Mouse (Mus musculus): ENCODE measurements around the gene Thap8.

Thap8 gene

GRCm38 (mm10) chr7:30315559-30316529 is 36.0 kb downstream of the Thap8 start:
- DNase-seq (ENCODE audit: low spot score), result no peak

DNA sequence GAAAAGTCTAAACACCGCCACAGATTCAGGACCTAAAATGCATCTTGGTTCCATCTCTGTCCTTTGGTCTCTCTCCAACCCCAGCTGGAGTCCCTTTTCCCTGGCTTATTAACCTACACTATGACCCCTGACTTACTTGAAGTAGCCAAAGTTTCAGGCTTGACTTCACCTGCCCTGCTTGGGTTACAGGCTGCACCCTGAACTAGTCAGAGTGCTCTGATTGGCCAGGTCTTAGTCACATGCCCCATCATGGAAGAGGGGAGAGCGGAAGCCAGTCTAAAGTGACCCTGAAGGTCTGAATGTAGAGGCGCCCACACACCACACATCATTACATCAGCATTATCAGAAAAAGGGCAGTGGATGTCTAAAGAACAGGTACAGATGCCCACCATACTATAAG is 38.2 kb downstream of the Thap8 start:
- DNase-seq (ENCODE audit: low spot score), result no peak

- no peak for DNase-seq (ENCODE audit: low spot score)
Measured at GRCm38 (mm10) chr7:30320946-30321345, 41.1 kb downstream of the Thap8 start.

- DNase-seq (ENCODE audit: low spot score), result peak; percentile 87
Measured at GRCm38 (mm10) chr7:30321539-30322284, 41.8 kb downstream of the Thap8 start, which contains the start of gene E130208F15Rik. E130208F15Rik (plus strand) TSS chr7:30321740.

- DNase-seq (ENCODE audit: low spot score), result peak; percentile 96
Measured at GRCm38 (mm10) chr7:30322285-30322667, 42.4 kb downstream of the Thap8 start.

DNA sequence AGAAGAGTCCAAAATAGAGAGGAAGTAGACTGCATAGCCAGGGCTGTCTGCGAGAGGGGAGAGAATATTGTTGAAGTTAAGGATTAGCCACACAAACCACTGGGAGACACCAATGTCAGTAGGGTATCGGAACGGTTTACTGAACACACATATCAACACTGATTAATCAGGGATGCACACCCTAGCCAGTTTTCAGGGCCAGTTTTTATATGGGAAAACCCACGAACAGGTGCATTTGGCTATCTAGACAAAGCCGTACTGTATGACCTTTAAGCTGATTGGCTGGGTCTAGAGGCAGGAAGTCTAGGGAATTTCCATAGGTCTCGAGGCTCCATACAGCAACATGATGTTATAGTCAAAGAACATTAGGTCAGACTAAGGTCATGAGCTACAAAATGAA is 43.0 kb downstream of the Thap8 start:
- DNase-seq (ENCODE audit: low spot score), result peak; percentile 61

DNA sequence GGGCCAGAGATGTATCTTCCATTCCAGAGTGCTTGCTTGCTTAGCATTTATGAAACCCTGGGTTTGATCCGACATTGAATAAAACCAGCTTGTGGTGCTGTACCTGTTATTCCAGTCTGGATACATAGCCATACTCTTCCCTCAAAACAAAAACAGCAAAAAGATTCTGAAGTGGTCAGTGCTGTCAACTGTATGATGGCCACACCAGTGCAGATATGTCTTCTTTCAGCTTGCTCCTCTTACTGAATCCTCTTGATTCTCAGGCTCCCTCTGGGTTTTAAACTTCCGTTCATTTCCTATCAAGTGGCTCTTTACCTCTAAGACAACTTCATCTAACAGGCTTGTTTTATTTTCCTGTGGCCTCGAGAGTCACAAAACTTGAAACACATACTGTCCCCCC is 43.9 kb downstream of the Thap8 start, which contains the start of gene Sdhaf1:
TSS of gene Sdhaf1 (minus strand) at position 101 of the 400 bp plus-strand sequence.
- no peak for DNase-seq (ENCODE audit: low spot score)

DNA sequence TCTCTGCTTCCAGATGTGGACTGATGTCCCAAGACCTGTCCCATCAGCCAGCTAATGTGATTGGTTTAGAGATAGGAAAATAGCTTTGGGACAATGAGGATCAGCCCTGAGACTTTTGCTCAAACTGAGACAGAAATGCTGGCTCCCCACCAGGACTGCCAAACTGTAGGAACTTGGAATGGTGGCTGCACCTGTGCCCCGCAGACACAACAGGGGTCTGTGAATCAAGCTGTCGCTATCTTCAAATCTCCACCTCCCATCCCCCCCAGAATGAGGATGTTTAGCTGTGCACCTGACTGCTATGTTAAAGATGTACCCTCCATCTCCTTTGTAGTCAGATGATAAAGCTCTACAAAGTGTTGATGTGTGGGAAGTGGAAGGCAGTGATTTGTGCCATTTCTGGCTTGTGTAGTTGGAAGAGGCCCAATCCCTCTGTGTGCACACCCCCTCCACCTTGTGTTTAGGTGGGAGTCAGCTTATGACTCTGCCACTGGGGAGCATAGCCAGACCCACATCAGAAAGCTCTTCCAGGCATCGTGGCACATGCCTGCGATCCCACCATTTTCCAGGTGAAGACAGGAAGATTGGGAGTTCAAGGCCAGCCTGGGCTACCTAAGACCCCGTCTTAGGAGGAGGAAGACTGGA is 44.5 kb downstream of the Thap8 start:
- no peak for DNase-seq (ENCODE audit: low spot score)

GRCm38 (mm10) chr7:30325364-30325763 is 45.5 kb downstream of the Thap8 start:
- DNase-seq (ENCODE audit: low spot score), result peak; percentile 76

GRCm38 (mm10) chr7:30326427-30326826 is 46.5 kb downstream of the Thap8 start:
- DNase-seq (ENCODE audit: low spot score), result no peak

DNA sequence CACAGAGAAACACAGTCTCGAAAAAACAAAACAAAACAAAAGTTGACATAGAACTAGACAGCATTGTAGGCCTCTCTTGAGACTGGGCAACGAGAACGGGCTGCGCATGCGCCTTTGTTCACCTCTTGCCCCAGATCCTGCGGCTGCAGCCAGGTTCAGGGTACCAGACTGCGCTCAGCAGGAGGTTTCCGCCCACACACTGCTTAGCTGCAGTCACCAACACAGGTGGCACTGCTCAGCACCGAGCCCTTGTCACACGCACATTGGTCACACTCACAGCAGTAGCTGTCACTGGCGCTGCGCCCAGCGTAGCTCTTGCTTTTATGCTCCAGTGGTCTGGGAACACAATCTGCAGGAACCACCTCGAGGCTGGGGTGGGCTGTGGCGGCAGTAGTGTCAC is 47.2 kb downstream of the Thap8 start:
- no peak for DNase-seq (ENCODE audit: low spot score)

GRCm38 (mm10) chr7:30328379-30328778 is 48.5 kb downstream of the Thap8 start:
- DNase-seq (ENCODE audit: low spot score), result no peak

DNA sequence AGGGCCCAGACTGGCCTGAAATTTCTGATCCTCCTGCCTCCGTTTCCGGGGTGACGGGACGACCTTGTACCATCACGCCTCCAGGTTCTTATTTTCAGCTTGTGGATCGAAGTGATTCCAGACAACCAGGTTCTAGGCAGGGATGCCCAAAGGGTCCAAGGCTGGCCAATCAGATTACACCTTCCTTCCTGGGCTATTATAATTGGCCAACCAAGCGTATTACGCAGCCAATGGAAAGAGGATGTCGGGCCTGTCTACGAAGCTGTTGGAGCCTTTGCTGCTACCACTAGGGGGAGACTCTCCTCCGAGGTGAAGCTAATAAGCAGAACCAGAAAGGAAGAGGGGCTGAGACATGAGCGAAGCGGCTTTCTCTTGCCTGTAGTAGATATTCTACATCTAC is 52.0 kb downstream of the Thap8 start:
- peak; percentile 87 for DNase-seq (ENCODE audit: low spot score)

DNA sequence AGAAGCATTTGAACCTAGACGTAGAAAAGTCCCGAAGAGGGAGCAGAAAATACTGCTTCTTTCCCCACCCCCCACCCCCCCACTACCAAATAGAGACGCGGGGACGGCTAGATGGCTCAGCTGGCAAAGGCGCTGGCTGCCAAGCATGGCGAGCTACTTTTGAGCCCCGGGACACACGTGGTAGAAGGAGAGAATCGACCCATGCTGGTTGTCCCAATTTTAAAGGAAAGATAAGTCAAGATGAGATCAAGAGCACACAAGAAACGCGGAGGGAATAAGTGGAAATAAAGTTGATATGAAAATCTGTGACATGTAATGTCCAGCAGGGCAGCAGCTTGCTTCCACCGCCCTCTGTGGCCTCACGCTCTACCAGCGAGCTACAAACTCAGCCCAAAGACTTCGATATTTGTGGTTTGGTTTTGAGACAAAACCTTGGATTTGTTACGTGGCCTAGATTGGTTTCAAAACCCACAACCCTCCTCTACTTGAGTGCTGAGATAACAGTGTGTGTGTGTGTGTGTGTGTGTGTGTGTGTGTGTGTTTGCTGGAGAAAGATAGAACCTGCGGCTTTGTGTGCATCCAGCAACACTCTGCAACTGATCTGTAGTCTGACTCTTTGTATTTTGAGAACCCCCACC is 52.8 kb downstream of the Thap8 start:
- DNase-seq (ENCODE audit: low spot score), result peak; percentile 22

GRCm38 (mm10) chr7:30333436-30333835 is 53.5 kb downstream of the Thap8 start:
- DNase-seq (ENCODE audit: low spot score), result peak; percentile 15

GRCm38 (mm10) chr7:30334563-30334962 is 54.7 kb downstream of the Thap8 start:
- no peak for DNase-seq (ENCODE audit: low spot score)

DNA sequence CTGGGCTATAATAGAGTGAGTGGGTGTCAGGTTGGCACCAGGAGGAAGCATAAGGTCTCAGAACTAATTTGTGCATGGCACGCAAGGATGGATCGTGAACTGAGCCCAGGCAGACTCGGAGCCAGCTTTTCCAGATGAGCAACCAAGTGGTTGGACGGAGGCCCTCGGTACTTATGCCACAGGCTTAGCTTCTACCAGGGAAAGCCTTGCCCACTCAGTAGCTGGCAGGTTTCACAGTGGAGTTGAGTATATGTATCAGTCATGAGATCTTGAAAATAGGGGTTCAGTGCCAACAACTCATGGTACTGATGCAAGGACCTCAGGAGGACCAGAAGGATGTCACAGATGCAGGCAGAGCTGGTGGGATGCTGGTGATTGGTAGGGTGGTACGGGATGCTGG is 55.8 kb downstream of the Thap8 start:
- no peak for DNase-seq (ENCODE audit: low spot score)

- peak; percentile 65 for DNase-seq (ENCODE audit: low spot score)
Measured at GRCm38 (mm10) chr7:30336384-30336783, 56.5 kb downstream of the Thap8 start.

DNA sequence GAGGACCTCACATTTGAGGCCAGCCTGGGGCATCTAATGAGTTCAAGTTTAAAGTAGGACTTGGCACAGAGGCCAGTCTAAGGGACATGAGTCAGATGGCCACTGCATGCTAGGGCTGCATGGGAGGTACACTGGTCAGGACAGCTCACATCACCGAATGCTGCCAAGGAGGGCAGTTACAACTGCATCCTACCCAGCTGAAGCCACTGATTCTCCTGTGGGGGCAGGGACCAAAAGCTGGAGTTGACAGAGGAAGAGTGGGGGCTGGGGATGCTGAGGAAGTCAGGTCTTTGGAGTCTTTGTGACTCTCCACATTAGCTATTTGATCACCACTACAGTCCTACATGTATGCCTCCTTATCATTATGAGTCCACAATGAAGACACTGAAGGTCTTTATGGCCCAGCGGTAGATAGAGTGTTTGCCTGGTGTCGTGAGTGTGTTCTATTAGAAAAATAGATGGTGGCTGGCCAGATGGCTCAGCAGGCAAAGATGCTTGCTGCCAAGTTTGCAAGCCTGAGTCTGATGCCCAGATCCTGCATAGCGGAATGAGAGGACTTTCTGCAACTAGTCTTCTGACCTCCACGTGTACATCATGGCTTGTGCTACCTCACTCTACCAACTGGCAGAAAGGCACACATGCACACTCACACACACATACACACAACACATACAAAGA is 59.7 kb downstream of the Thap8 start:
- no peak for DNase-seq (ENCODE audit: low spot score)
